Mouse (Mus musculus) skeletal muscle tissue, postnatal 0 days (tissue): Measurements from ENCODE around the gene Vmn1r168. TPM values are rescaled to one million over a fixed set of nuclear protein-coding genes. Genes with fewer than 3 reads are reported as not detected.

Experiments
- polyA plus RNA-seq: library from polyadenylated mRNA; unstranded; fragments of >200 nt; fragmentation: Nextera tagmentation; extraction: Ambion mirVana; gene quantifications from 2 replicates; pipeline ENCODE4 v1.2.1, GENCODE M21; 2015

The Vmn1r168 gene
- not detected in 2 replicates for polyA plus RNA-seq

GRCm38 (mm10) chr7:23539432-23539831, at the start of gene Vmn1r168:
TSS of gene Vmn1r168 (plus strand) at chr7:23539732.

GRCm38 (mm10) chr7:23507106-23507505, 32.4 kb upstream of the Vmn1r168 start, which contains the start of gene Vmn1r167:
TSS of gene Vmn1r167 (minus strand) at chr7:23507206.

GRCm38 (mm10) chr7:23575226-23575625, 35.7 kb downstream of the Vmn1r168 start, which contains the start of gene Vmn1r169:
TSS of gene Vmn1r169 (plus strand) at chr7:23575526.

Other genes with a start within 250 kb of the Vmn1r168 start
- gene Nlrp4e, start 238.5 kb upstream of the Vmn1r168 start, polyA plus RNA-seq: not detected in 2 replicates
- gene Nlrp5, start 153.8 kb upstream of the Vmn1r168 start, polyA plus RNA-seq: not detected in 2 replicates
- not detected in 2 replicates for gene Vmn1r167, start 32.5 kb upstream of the Vmn1r168 start, polyA plus RNA-seq
- not detected in 2 replicates for gene Vmn1r169, start 35.8 kb downstream of the Vmn1r168 start, polyA plus RNA-seq
- not detected in 2 replicates for gene Vmn1r170, start 66.4 kb downstream of the Vmn1r168 start, polyA plus RNA-seq
- gene Vmn1r171, start 91.0 kb downstream of the Vmn1r168 start, polyA plus RNA-seq: not detected in 2 replicates
- not detected in 2 replicates for gene Vmn1r172, start 118.6 kb downstream of the Vmn1r168 start, polyA plus RNA-seq
- gene Vmn1r173, start 161.0 kb downstream of the Vmn1r168 start, polyA plus RNA-seq: not detected in 2 replicates
- not detected in 2 replicates for gene Vmn1r174, start 212.5 kb downstream of the Vmn1r168 start, polyA plus RNA-seq